Mouse (Mus musculus): Measurements from ENCODE around the gene Tgfb1i1.

GRCm38 (mm10) chr7:128248081-128249042 lies 1.8 kb downstream of the Tgfb1i1 start:
- TF ChIP-seq POLR2A (IDR thresholded peaks at IDR 0.05; ENCODE audit: extremely low read depth, insufficient read depth, low read length) (no peak), CTCF (IDR thresholded peaks at IDR 0.05; ENCODE audit: extremely low read depth, insufficient read depth, low read length) (no peak)

Measured in cortical plate, adult 2 months (tissue).